Comparison of ENCODE assay signal across 29 mouse cellular contexts in the genomic region with DNA sequence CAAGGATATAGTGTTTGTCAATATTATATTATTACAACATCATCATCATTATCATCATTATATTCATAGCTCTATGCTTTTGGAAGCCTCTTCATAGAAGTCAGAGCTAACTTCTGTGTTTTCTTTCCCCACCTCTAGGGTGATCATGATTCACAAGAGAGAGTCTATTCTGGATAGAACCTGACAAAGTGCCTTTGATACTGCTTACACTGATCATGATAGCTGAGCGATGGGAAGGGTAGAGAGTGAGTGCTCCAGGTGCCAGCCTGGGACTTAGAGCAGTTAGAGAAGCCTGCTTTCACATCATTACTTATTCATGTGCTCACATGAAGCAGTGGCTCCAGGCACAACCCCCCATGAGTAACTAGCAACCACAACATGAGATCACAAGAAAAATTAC.
"Had no signal": no experiment of that assay in that cellular context is flagged by ENCODE, and none has a peak within 500 bp of the region (broad histone marks: within the 10 kb centered on the region; RNA-seq: fewer than 3 reads in every experiment).

No protein-coding gene starts in this region.

- H3K4me1 ChIP-seq: embryonic facial prominence, embryonic 10.5 days; embryonic facial prominence, embryonic 12.5 days; embryonic facial prominence, embryonic 13.5 days; embryonic facial prominence, embryonic 15.5 days; forebrain, embryonic 10.5 days; forebrain, embryonic 12.5 days; forebrain, embryonic 13.5 days; forebrain, embryonic 15.5 days had no signal

- DNase-seq: cerebellum, adult 2 months; cerebellum, adult 8-10 months; cerebellum, adult 9-10 months; cerebellum, adult 9-11 months; cerebellum, postnatal 10 days; cerebellum, postnatal 14 days; cerebellum, postnatal 25 days; cerebellum, postnatal 36 days; embryo, embryonic 11 days; forebrain, postnatal 0 days; gastrocnemius, adult 2 months; gastrocnemius, postnatal 10 days; gastrocnemius, postnatal 14 days; gastrocnemius, postnatal 25 days; gastrocnemius, postnatal 36 days; heart, adult 11 months; heart, adult 18-20 months; heart, adult 2 months had no signal

- H3K9me3 ChIP-seq: embryonic facial prominence, embryonic 10.5 days; embryonic facial prominence, embryonic 12.5 days; embryonic facial prominence, embryonic 15.5 days; forebrain, embryonic 10.5 days; forebrain, embryonic 12.5 days; forebrain, embryonic 13.5 days; forebrain, embryonic 15.5 days had no signal

- H3K4me2 ChIP-seq: embryonic facial prominence, embryonic 12.5 days; embryonic facial prominence, embryonic 13.5 days; embryonic facial prominence, embryonic 15.5 days; forebrain, embryonic 12.5 days; forebrain, embryonic 13.5 days; forebrain, embryonic 15.5 days had no signal

- H3K9ac ChIP-seq: embryonic facial prominence, embryonic 12.5 days; embryonic facial prominence, embryonic 13.5 days; embryonic facial prominence, embryonic 15.5 days; forebrain, embryonic 12.5 days; forebrain, embryonic 13.5 days; forebrain, embryonic 15.5 days; forebrain, postnatal 0 days had no signal

- H3K27ac ChIP-seq: embryonic facial prominence, embryonic 10.5 days; embryonic facial prominence, embryonic 12.5 days; embryonic facial prominence, embryonic 13.5 days; embryonic facial prominence, embryonic 15.5 days; forebrain, embryonic 10.5 days; forebrain, embryonic 12.5 days; forebrain, embryonic 13.5 days; forebrain, embryonic 15.5 days; gastrocnemius, adult 2 months; heart, adult 2 months had no signal

- H3K27me3 ChIP-seq: embryonic facial prominence, embryonic 12.5 days; embryonic facial prominence, embryonic 13.5 days; embryonic facial prominence, embryonic 15.5 days; forebrain, embryonic 12.5 days; forebrain, embryonic 13.5 days; forebrain, embryonic 15.5 days had no signal

- H3K36me3 ChIP-seq: embryonic facial prominence, embryonic 10.5 days; embryonic facial prominence, embryonic 12.5 days; embryonic facial prominence, embryonic 13.5 days; embryonic facial prominence, embryonic 15.5 days; forebrain, embryonic 10.5 days; forebrain, embryonic 12.5 days; forebrain, embryonic 15.5 days had no signal

- ATAC-seq: forebrain, embryonic 13.5 days; forebrain, embryonic 14.5 days; forebrain, embryonic 15.5 days; forebrain, embryonic 16.5 days; forebrain, postnatal 0 days had no signal

- H3K4me3 ChIP-seq: embryonic facial prominence, embryonic 10.5 days; embryonic facial prominence, embryonic 12.5 days; embryonic facial prominence, embryonic 13.5 days; embryonic facial prominence, embryonic 15.5 days; erythroblast, embryonic 14.5 days; forebrain, embryonic 10.5 days; forebrain, embryonic 12.5 days; forebrain, embryonic 13.5 days; forebrain, embryonic 15.5 days; gastrocnemius, adult 2 months; heart, adult 2 months had no signal
